Mouse (Mus musculus) erythroblast, embryonic 14.5 days (primary cell): Measurements from ENCODE around the gene Ramac.

Source experiments
- GATA1 ChIP-seq: IDR thresholded peaks from 2 replicates; pipeline ENCODE4 v1.6.1; 2012; ENCODE audit warnings: low read length, inconsistent platforms, mixed read lengths
- TAL1 ChIP-seq: IDR thresholded peaks from 3 replicates; pipeline ENCODE4 v1.6.1; 2012; ENCODE audit warnings: low read length, inconsistent platforms, mixed read lengths

GRCm38 (mm10) chr7:81740010-81740409, 22.7 kb upstream of the Ramac start:
- TF ChIP-seq TAL1 (no peak), GATA1 (no peak)
